Mouse (Mus musculus) E14TG2a.4 (cell line): ENCODE data around the gene Ext2.

Experiments used
- H3K27me3 ChIP-seq: 2 replicates; pipeline ENCODE4 v1.6.1; 2014; ENCODE audit warnings: low read length, control low read depth; ENCODE audit not compliant: insufficient read depth
- H3K36me3 ChIP-seq: 2 replicates; pipeline ENCODE4 v1.6.1; 2014; ENCODE audit warnings: low read length, control low read depth; ENCODE audit not compliant: insufficient read depth
- H3K4me1 ChIP-seq: replicated peaks from 2 replicates; pipeline ENCODE4 v1.6.1; 2014; ENCODE audit warnings: low read depth, low read length, control low read depth
- H3K4me3 ChIP-seq: replicated peaks from 2 replicates; pipeline ENCODE4 v1.5.1; 2014; ENCODE audit warnings: mild to moderate bottlenecking, low read length
- H3K9me3 ChIP-seq: 2 replicates; pipeline ENCODE4 v1.6.1; 2014; ENCODE audit warnings: low read length, control low read depth
- CTCF ChIP-seq: conservative IDR thresholded peaks from 2 replicates; pipeline ENCODE4 v1.5.1; 2014; ENCODE audit warnings: low read length
- NANOG ChIP-seq: IDR thresholded peaks from 2 replicates; pipeline ENCODE4 v1.6.1; 2014; ENCODE audit warnings: borderline replicate concordance, low read length, mixed read lengths
- POU5F1 ChIP-seq: IDR thresholded peaks from 2 replicates; pipeline ENCODE4 v1.6.1; 2014; ENCODE audit warnings: low read length, borderline replicate concordance

Gene Ext2

GRCm38 (mm10) chr2:93822045-93822749 lies at the start of gene Ext2:
Gene Ext2 (minus strand): TSS chr2:93822568.
- TF ChIP-seq CTCF (peak; percentile 50), NANOG (no peak)
- H3K4me3 ChIP-seq, result peak within 1 kb of the TSS; percentile 88
- peaks cover 9% of the 10 kb centered on the region for H3K36me3 ChIP-seq
- no peaks in the 10 kb centered on the region for H3K9me3 ChIP-seq
- H3K4me1 ChIP-seq, result peaks cover 36% of the 10 kb centered on the region
- 0 out of 2 replicates have a peak, but pooled peaks cover 6% of the 10 kb centered on the region for H3K27me3 ChIP-seq

- Histone ChIP-seq H3K9me3 (no peaks in the 10 kb centered on the region), H3K4me3 (peak overlapping the region; percentile 18; the same call in 1 of the 2 replicates), H3K27me3 (no peaks in the 10 kb centered on the region), H3K36me3 (peaks cover 6% of the 10 kb centered on the region; the same call in 1 of the 2 replicates), H3K4me1 (peaks cover 91% of the 10 kb centered on the region)
- TF ChIP-seq NANOG (peak; percentile 12; the same call in 1 of the 2 replicates), POU5F1 (no peak)
Observed at GRCm38 (mm10) chr2:93871411-93871925, 49.1 kb upstream of the Ext2 start.

- H3K9me3 ChIP-seq, result no peaks in the 10 kb centered on the region
- H3K27me3 ChIP-seq, result no peaks in the 10 kb centered on the region
- H3K36me3 ChIP-seq, result peaks cover 12% of the 10 kb centered on the region
- peaks cover 93% of the 10 kb centered on the region for H3K4me1 ChIP-seq
- no peak overlapping the region for H3K4me3 ChIP-seq
- TF ChIP-seq CTCF (peak; percentile 77), POU5F1 (no peak)
Observed at GRCm38 (mm10) chr2:93870842-93871241, 48.5 kb upstream of the Ext2 start.

- peak within 1 kb of the TSS; percentile 75 for H3K4me3 ChIP-seq
- peaks cover 93% of the 10 kb centered on the region for H3K4me1 ChIP-seq
- H3K9me3 ChIP-seq, result no peaks in the 10 kb centered on the region
- no peaks in the 10 kb centered on the region for H3K27me3 ChIP-seq
- peaks cover 29% of the 10 kb centered on the region for H3K36me3 ChIP-seq
- no peak for TF ChIP-seq POU5F1
- no peak for TF ChIP-seq CTCF
- no peak; the same call in 1 of the 2 replicates for TF ChIP-seq NANOG
Observed at GRCm38 (mm10) chr2:93869107-93869600, 46.8 kb upstream of the Ext2 start, which contains the start of gene Accsl. Gene Accsl (minus strand): TSS chr2:93869157.

GRCm38 (mm10) chr2:93868566-93868965 lies 46.2 kb upstream of the Ext2 start:
- Histone ChIP-seq H3K4me3 (peak overlapping the region; percentile 75), H3K36me3 (peaks cover 35% of the 10 kb centered on the region), H3K9me3 (no peaks in the 10 kb centered on the region), H3K4me1 (peaks cover 94% of the 10 kb centered on the region), H3K27me3 (no peaks in the 10 kb centered on the region)
- TF ChIP-seq NANOG, result no peak
- no peak for TF ChIP-seq POU5F1
- TF ChIP-seq CTCF, result peak; percentile 48

GRCm38 (mm10) chr2:93863229-93863628 lies 40.9 kb upstream of the Ext2 start:
- no peaks in the 10 kb centered on the region for H3K9me3 ChIP-seq
- TF ChIP-seq CTCF, result no peak
- TF ChIP-seq NANOG, result peak; percentile 59; the same call in 1 of the 2 replicates
- TF ChIP-seq POU5F1, result peak; percentile 39
- no peaks in the 10 kb centered on the region for H3K27me3 ChIP-seq
- no peak overlapping the region for H3K4me3 ChIP-seq
- peaks cover 70% of the 10 kb centered on the region for H3K4me1 ChIP-seq
- peaks cover 86% of the 10 kb centered on the region for H3K36me3 ChIP-seq

GRCm38 (mm10) chr2:93858845-93859244 lies 36.5 kb upstream of the Ext2 start:
- Histone ChIP-seq H3K36me3 (peaks cover 96% of the 10 kb centered on the region), H3K27me3 (no peaks in the 10 kb centered on the region), H3K4me1 (peaks cover 27% of the 10 kb centered on the region), H3K9me3 (no peaks in the 10 kb centered on the region), H3K4me3 (no peak overlapping the region)
- no peak for TF ChIP-seq CTCF
- TF ChIP-seq NANOG, result no peak
- no peak for TF ChIP-seq POU5F1

GRCm38 (mm10) chr2:93851303-93851702 lies 28.9 kb upstream of the Ext2 start:
- Histone ChIP-seq H3K36me3 (peaks cover 40% of the 10 kb centered on the region), H3K9me3 (no peaks in the 10 kb centered on the region), H3K27me3 (no peaks in the 10 kb centered on the region; the same call in 1 of the 2 replicates), H3K4me3 (no peak overlapping the region), H3K4me1 (peaks cover 22% of the 10 kb centered on the region)
- TF ChIP-seq POU5F1 (no peak), CTCF (no peak), NANOG (no peak)
